Mouse (Mus musculus): ENCODE measurements around the gene Olfr1102.

Olfr1102 gene

DNA sequence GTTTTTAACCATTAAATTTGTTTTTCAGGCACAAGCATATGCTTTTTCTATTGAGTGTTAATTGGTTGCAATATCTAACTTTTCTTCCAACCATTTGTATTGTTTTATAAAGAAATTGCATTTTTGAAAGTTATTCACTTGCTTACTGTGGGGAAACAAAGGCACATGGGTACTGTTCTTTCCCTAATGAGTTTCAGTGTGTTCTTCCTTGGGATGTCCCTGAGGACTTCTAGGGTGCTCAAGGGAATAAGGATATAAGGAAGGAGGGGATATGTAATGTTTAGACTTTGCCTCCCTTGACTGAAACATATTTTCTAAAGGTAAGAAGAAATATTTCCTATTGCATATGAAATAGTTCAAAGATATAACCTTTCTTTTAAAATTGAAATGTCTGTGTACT is at the start of gene Olfr1102:
Gene Olfr1102 (plus strand): TSS at position 301 of the 400 bp plus-strand sequence.
- DNase-seq (ENCODE audit: low spot score): no peak

DNA sequence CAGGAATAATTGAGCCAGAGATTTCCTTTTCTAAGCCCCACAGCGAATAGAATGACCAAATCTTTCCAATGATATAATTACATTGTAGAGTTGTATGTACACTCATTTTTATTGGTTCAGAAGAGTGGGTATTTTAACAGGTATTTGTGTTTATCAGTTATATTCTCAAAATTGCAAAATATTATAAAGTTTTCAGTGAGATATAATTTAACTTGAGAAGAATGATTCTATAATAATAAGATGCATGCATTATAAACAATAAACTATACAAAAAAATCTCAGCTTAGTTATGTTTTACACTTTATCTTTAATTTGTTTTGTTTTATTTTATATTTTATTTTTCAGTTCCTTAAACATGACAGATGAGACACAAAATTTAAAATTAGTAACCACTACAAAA is 37.6 kb upstream of the Olfr1102 start, which contains the start of gene Olfr1099:
Gene Olfr1099 (minus strand): TSS at position 101 of the 400 bp plus-strand sequence.
- no peak for DNase-seq (ENCODE audit: low spot score)

DNA sequence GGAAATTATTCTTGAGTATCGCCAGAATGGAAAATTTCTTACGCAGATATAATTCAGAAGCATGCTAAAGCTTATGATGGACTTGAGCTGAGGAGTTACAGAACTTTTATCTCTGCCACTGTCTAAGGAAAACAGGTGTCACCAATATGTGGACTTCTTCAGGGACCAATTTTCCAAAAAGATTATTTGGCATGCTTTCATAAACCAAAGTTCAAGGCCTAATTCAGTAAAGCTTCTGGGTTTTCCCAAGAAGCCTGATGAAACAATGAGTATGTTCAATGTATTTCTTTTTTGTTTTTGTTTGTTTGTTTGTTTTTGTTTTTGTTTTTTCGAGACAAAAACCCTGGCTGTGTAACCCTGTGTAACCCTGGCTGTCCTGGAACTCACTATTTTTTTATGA is 18.3 kb upstream of the Olfr1102 start, which contains the start of gene Olfr1100:
Gene Olfr1100 (minus strand): TSS at position 101 of the 400 bp plus-strand sequence.
- no peak for DNase-seq (ENCODE audit: low spot score)

DNA sequence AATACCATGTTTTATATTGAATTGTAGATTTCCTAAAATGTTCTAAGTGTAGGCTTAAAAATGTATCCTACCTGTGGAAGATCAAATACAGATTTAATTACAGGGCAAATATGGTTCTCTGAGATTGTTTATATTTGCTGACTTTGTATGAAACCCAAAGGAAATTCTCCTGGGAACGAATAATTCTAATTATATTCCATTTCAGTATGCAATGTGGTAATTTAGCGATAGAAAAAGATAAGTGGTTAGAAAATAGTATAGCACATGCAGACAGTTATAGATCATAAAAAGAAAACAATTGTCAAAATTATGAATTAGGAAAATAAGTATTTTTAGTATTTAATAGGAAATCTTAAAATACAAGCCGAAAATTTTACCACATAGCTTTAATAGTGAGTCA is 7.1 kb upstream of the Olfr1102 start, which contains the start of gene Olfr1101:
Gene Olfr1101 (minus strand): TSS at position 101 of the 400 bp plus-strand sequence.
- DNase-seq (ENCODE audit: low spot score): no peak

DNA sequence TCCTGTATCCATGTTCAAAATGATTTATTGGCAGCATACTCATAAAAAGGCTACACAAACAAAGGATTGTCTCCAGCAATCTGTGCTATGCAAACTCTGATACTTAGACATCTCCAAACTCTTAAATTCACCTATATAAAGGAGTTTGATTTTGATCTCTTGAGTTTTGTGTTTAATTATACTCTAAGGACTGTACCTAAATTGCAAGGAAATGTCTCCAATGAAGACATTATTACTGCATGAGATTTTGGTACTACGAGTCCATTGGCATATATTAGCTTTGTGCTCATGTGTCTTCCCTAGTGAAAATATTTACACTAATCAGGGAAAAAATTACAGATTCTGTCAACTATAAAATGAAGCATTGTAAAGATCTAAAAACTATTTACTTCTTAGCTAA is 28.8 kb downstream of the Olfr1102 start, which contains the start of gene Olfr1104:
Gene Olfr1104 (minus strand): TSS at position 101 of the 400 bp plus-strand sequence.
- DNase-seq (ENCODE audit: low spot score): no peak

DNA sequence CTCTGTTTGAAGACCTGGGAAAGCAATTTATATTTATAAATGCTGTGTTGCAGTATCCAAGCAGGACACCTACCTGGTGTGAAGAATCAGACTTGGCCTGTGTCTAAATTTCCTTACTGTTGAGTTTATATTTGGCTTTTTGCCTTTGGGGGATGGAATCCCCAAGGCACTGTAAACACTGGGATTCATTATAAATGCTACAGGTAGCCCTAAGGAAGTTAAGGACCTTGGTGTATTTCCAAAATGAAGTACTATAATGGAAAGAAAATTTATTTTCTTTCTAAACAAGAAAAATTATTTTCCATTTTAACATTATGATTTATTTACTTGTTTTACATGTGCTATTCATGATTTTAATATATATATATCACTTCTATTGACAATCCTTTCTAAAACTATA is 38.2 kb downstream of the Olfr1102 start, which contains the start of gene Olfr1105:
Gene Olfr1105 (minus strand): TSS at position 101 of the 400 bp plus-strand sequence.
- DNase-seq (ENCODE audit: low spot score): no peak

DNA sequence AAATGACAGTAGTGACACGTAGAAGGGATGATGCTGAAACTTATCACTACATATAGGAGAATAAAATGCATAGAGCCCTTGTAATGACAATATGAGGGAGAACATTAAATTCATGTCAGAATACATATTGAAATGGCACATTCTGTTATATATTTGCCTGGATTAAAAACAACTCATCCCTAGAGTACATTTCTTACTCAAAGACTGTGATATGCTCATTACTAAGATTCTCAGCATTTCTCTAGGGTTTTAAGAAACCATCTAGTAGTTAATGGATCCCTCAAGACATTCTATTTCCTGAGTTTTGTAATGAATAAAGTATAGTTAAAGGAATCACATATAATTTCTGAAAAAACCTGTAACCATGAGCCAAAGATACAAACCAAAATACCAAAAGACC is 54.0 kb downstream of the Olfr1102 start, which contains the start of gene Olfr1106:
Gene Olfr1106 (minus strand): TSS at position 101 of the 400 bp plus-strand sequence.
- no peak for DNase-seq (ENCODE audit: low spot score)
